In the genomic region with DNA sequence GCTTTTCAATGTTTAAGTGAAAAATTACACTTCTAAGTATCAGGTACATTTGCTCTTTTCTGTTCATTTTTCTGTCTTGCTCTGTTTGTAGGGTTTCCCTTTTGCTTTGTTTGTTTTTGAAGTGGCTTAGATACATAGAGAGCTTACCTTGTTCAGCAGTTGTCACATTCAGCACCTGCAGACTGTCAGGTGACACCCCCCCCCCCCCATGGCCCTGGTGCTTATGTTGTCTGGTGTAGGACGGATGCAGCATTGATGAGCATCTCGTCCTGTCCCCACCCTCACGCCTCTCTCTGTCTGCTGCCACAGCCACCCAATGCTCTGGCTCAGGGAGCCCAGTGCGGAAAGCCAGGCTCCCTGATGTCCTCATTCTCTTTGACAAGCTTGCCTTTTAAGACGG, we compare ENCODE assay signal across 24 mouse cellular contexts.
DNase-seq lines count a peak whose midpoint lies in the region; ATAC-seq lines count a peak whose summit lies in the region.
"Had no signal": no experiment of that assay in that cellular context is flagged by ENCODE, and none has a peak within 500 bp of the region (broad histone marks: within the 10 kb centered on the region; RNA-seq: fewer than 3 reads in every experiment).

No protein-coding gene starts in this region.

- H3K27ac ChIP-seq in forebrain, embryonic 10.5 days, result no peak overlapping the region
- H3K27ac ChIP-seq: embryonic facial prominence, embryonic 10.5 days; embryonic facial prominence, embryonic 12.5 days; forebrain, embryonic 12.5 days had no signal

- intact Hi-C loops in gastrocnemius, postnatal 36 days (cut with DNase I), result no loop called here

- H3K4me3 ChIP-seq in forebrain, embryonic 10.5 days, result no peak overlapping the region
- H3K4me3 ChIP-seq: embryonic facial prominence, embryonic 10.5 days; embryonic facial prominence, embryonic 12.5 days; forebrain, embryonic 12.5 days had no signal

- H3K27me3 ChIP-seq in forebrain, embryonic 10.5 days (ENCODE audit: poor library complexity, severe bottlenecking), result peaks cover 9% of the 10 kb centered on the region; the same call in 1 of the 2 replicates
- H3K27me3 ChIP-seq: CH12.LX; embryonic facial prominence, embryonic 12.5 days; Patski had no signal

- H3K36me3 ChIP-seq in forebrain, embryonic 10.5 days (replicated peaks), result peaks cover 4% of the 10 kb centered on the region
- H3K36me3 ChIP-seq: embryonic facial prominence, embryonic 12.5 days; forebrain, embryonic 12.5 days had no signal

- ATAC-seq in activated CD4-positive, CD25-positive, alpha-beta regulatory T cell, adult 4 months, result peak; percentile 40
- ATAC-seq: forebrain, embryonic 14.5 days; forebrain, embryonic 16.5 days; Patski had no signal

- DNase-seq in thymus, postnatal 0 days (ENCODE audit: low spot score), result peak; percentile 54
- DNase-seq in thymus, postnatal 36 days, result no peak
- DNase-seq in CD4-positive helper T cell, adult 2 months (ENCODE audit: low read depth, low spot score), result peak; percentile 50
- DNase-seq in CD4-positive, CD25-positive, alpha-beta regulatory T cell, adult 2 months (ENCODE audit: low read depth, low spot score), result peak; percentile 23
- no peak for DNase-seq in gastrocnemius, postnatal 36 days
- DNase-seq in kidney, postnatal 14 days, result no peak
- no peak for DNase-seq in forebrain, embryonic 10.5 days (ENCODE audit: extremely low spot score, low spot score)
- DNase-seq: adrenal gland, adult 2 months; adrenal gland, postnatal 10 days; adrenal gland, postnatal 25 days; cerebellum, adult 11 months; cerebellum, adult 18-20 months; cerebellum, adult 9-10 months; cerebellum, postnatal 10 days; cerebellum, postnatal 25 days had no signal

- H3K9me3 ChIP-seq in forebrain, embryonic 10.5 days, result no peaks in the 10 kb centered on the region
- H3K9me3 ChIP-seq: embryonic facial prominence, embryonic 10.5 days; embryonic facial prominence, embryonic 12.5 days; forebrain, embryonic 12.5 days; G1E had no signal

- WGBS in forebrain, embryonic 10.5 days, result 76% methylated on average over 5 of the region's 5 CpGs

- peaks cover 30% of the 10 kb centered on the region for H3K4me1 ChIP-seq in forebrain, embryonic 10.5 days

Comparison
In these comparisons a context has a peak if more than half of its experiments do, and no peak if none do; other contexts are left out.
1. DNase-seq: peak in thymus, postnatal 0 days (single experiment), CD4-positive helper T cell, adult 2 months (single experiment) and CD4-positive, CD25-positive, alpha-beta regulatory T cell, adult 2 months (single experiment); none in thymus, postnatal 36 days (0 of 2), gastrocnemius, postnatal 36 days (0 of 2), kidney, postnatal 14 days (single experiment) and forebrain, embryonic 10.5 days (single experiment).